Mouse (Mus musculus) embryonic stem cell, embryonic (primary cell): ENCODE results near the gene 4921507P07Rik.
"Not testable (repeated sequence)": the region's sequence is repeated elsewhere in the genome, so short reads cannot be mapped to it uniquely, and the experiment has no call there.

Experiments
- CTCF ChIA-PET, 4 experiments: fragments of 300-600 bp in 2 of 4; fragments of 350-600 bp in 2 of 4; sonication (Branson Sonifier 250); formaldehyde crosslinking; loops; one replicate each; lab custom pipeline; 2022; ENCODE audit warnings: inconsistent platforms in 2 of 4; lab: Charles Lee
- POLR2A ChIA-PET, 4 experiments: fragments of 300-600 bp in 2 of 4; fragments of 350-600 bp in 2 of 4; sonication (Branson Sonifier 250); formaldehyde crosslinking; loops; one replicate each; lab custom pipeline; 2022; ENCODE audit warnings: antibody characterized with exemption in 4 of 4, inconsistent platforms in 1 of 4; lab: Charles Lee

The 4921507P07Rik gene

GRCm38 (mm10) chr6:50596301-50597211 is at the start of gene 4921507P07Rik:
Gene 4921507P07Rik (minus strand): TSS chr6:50596632.
- POLR2A ChIA-PET: interaction anchor here in 2 of 4 experiments (0.6 to 0.7 kb wide), 2 partner anchors 75 to 930 kb away, joined by 3 to 5 read pairs; no protein-coding TSS in a partner anchor

GRCm38 (mm10) chr6:50644701-50645100 is 48.3 kb upstream of the 4921507P07Rik start:
- POLR2A ChIA-PET: no interaction called here
- CTCF ChIA-PET: no interaction called here

More at GRCm38 (mm10) chr6:50596301-50597211, at the start of gene 4921507P07Rik:
- CTCF ChIA-PET: interaction anchor here (0.6 to 1.6 kb wide), 9 partner anchors 8 to 291 kb away, joined by 3 to 9 read pairs (median 5); no protein-coding TSS in a partner anchor

- ChIA-PET POLR2A (no interaction called here), CTCF (interaction anchor here in 1 of 4 experiments (0.6 kb wide), 1 partner anchor 195 kb away, joined by 12 read pairs; no protein-coding TSS in a partner anchor)
Observed at GRCm38 (mm10) chr6:50641898-50642297, 45.5 kb upstream of the 4921507P07Rik start.

GRCm38 (mm10) chr6:50640377-50640776 is 43.9 kb upstream of the 4921507P07Rik start:
- ChIA-PET CTCF (no interaction called here), POLR2A (no interaction called here)

GRCm38 (mm10) chr6:50639656-50640055 is 43.2 kb upstream of the 4921507P07Rik start:
- POLR2A ChIA-PET: no interaction called here
- CTCF ChIA-PET: interaction anchor here in 2 of 4 experiments (0.5 to 0.8 kb wide), 2 partner anchors 167 to 330 kb away, joined by 3 read pairs; no protein-coding TSS in a partner anchor

- CTCF ChIA-PET: not testable (repeated sequence)
Observed at GRCm38 (mm10) chr6:50626170-50626569, 29.7 kb upstream of the 4921507P07Rik start.

GRCm38 (mm10) chr6:50618273-50618672 is 21.8 kb upstream of the 4921507P07Rik start:
- CTCF ChIA-PET, POLR2A ChIA-PET: not testable (repeated sequence)

More at GRCm38 (mm10) chr6:50626170-50626569, 29.7 kb upstream of the 4921507P07Rik start:
- POLR2A ChIA-PET: not testable (repeated sequence)

GRCm38 (mm10) chr6:50601620-50602019 is 5.2 kb upstream of the 4921507P07Rik start:
- ChIA-PET POLR2A (no interaction called here), CTCF (interaction anchor here (0.6 to 1.2 kb wide), 7 partner anchors 8 to 299 kb away, joined by 3 to 12 read pairs (median 3); no protein-coding TSS in a partner anchor)

- ChIA-PET POLR2A (interaction anchor here in 3 of 4 experiments (0.6 to 1.5 kb wide), 4 partner anchors 32 to 263 kb away, joined by 3 to 4 read pairs (median 3); partner anchors contain the start of genes Cycs (in 2 of the 3) and Osbpl3 (in 1 of the 3)), CTCF (interaction anchor here in 1 of 4 experiments (1.6 kb wide), 1 partner anchor 15 kb away, joined by 9 read pairs; no protein-coding TSS in a partner anchor)
Observed at GRCm38 (mm10) chr6:50598560-50598959, 2.1 kb upstream of the 4921507P07Rik start.

GRCm38 (mm10) chr6:50594372-50594771 is 2.1 kb downstream of the 4921507P07Rik start:
- CTCF ChIA-PET: interaction anchor here in 1 of 4 experiments (0.5 to 1.6 kb wide), 2 partner anchors 58 to 213 kb away, joined by 3 read pairs; no protein-coding TSS in a partner anchor
- POLR2A ChIA-PET: interaction anchor here in 1 of 4 experiments (1.6 kb wide), 1 partner anchor 16 kb away, joined by 3 read pairs; no protein-coding TSS in a partner anchor

GRCm38 (mm10) chr6:50593334-50593845 is 3.0 kb downstream of the 4921507P07Rik start:
- CTCF ChIA-PET: interaction anchor here (0.5 to 1.6 kb wide), 15 partner anchors 8 to 784 kb away, joined by 3 to 22 read pairs (median 5); no protein-coding TSS in a partner anchor
- POLR2A ChIA-PET: interaction anchor here in 2 of 4 experiments (0.5 to 1.6 kb wide), 3 partner anchors 15 to 1565 kb away, joined by 3 to 4 read pairs (median 3); no protein-coding TSS in a partner anchor

- CTCF ChIA-PET: interaction anchor here in 1 of 4 experiments (0.6 kb wide), 1 partner anchor 9 kb away, joined by 3 read pairs; no protein-coding TSS in a partner anchor
- POLR2A ChIA-PET: interaction anchor here in 2 of 4 experiments (0.7 kb wide), 2 partner anchors 35 to 272 kb away, joined by 3 to 6 read pairs; no protein-coding TSS in a partner anchor
Observed at GRCm38 (mm10) chr6:50590234-50590633, 6.2 kb downstream of the 4921507P07Rik start.

- ChIA-PET POLR2A (interaction anchor here in 2 of 4 experiments (0.6 to 1.0 kb wide), 2 partner anchors 22 to 372 kb away, joined by 4 read pairs; partner anchors contain the start of gene Cycs (in 1 of the 2)), CTCF (interaction anchor here (0.5 to 1.3 kb wide), 15 partner anchors 9 to 1210 kb away, joined by 3 to 7 read pairs (median 4); partner anchors contain the start of genes Cycs (in 2 of the 4) and Osbpl3 (in 1 of the 4))
Observed at GRCm38 (mm10) chr6:50588251-50588650, 8.2 kb downstream of the 4921507P07Rik start.

- CTCF ChIA-PET: interaction anchor here in 1 of 4 experiments (1.3 kb wide), 1 partner anchor 10 kb away, joined by 3 read pairs; no protein-coding TSS in a partner anchor
- POLR2A ChIA-PET: no interaction called here
Observed at GRCm38 (mm10) chr6:50587412-50587811, 9.0 kb downstream of the 4921507P07Rik start.

GRCm38 (mm10) chr6:50586316-50586715 is 10.1 kb downstream of the 4921507P07Rik start:
- CTCF ChIA-PET: interaction anchor here in 2 of 4 experiments (0.6 to 1.3 kb wide), 2 partner anchors 22 to 292 kb away, joined by 3 to 9 read pairs; no protein-coding TSS in a partner anchor
- POLR2A ChIA-PET: no interaction called here

- ChIA-PET POLR2A (no interaction called here), CTCF (interaction anchor here in 2 of 4 experiments (0.6 to 1.3 kb wide), 4 partner anchors 22 to 1629 kb away, joined by 3 to 9 read pairs (median 4); no protein-coding TSS in a partner anchor)
Observed at GRCm38 (mm10) chr6:50585733-50586132, 10.7 kb downstream of the 4921507P07Rik start.

- POLR2A ChIA-PET: no interaction called here
- CTCF ChIA-PET: no interaction called here
Observed at GRCm38 (mm10) chr6:50571661-50572060, 24.8 kb downstream of the 4921507P07Rik start.

GRCm38 (mm10) chr6:50566997-50567255 is 29.5 kb downstream of the 4921507P07Rik start:
- CTCF ChIA-PET: interaction anchor here in 2 of 4 experiments (0.6 to 1.7 kb wide), 7 partner anchors 8 to 273 kb away, joined by 3 to 6 read pairs (median 3); no protein-coding TSS in a partner anchor
- POLR2A ChIA-PET: interaction anchor here in 3 of 4 experiments (0.5 to 1.8 kb wide), 19 partner anchors 9 to 455 kb away, joined by 3 to 13 read pairs (median 3); no protein-coding TSS in a partner anchor
